Mouse (Mus musculus): ENCODE data around the gene Tmem94. TPM values are rescaled to one million over a fixed set of nuclear protein-coding genes. Genes with fewer than 3 reads are reported as not detected.
"Not testable (repeated sequence)": the region's sequence is repeated elsewhere in the genome, so short reads cannot be mapped to it uniquely, and the experiment has no call there.

Gene Tmem94
- total and polyA plus RNA-seq, 3 experiments: 23.2 to 64.4 (median 38.9) TPM

- not testable (repeated sequence) for H3K9ac ChIP-seq (ENCODE audit: control insufficient read depth, low read depth, low read length, poor library complexity, severe bottlenecking); H3K79me2 ChIP-seq (ENCODE audit: control insufficient read depth, insufficient read depth, low read length, poor library complexity); H3K36me3 ChIP-seq (ENCODE audit: control insufficient read depth in 1 of 2, insufficient read depth in 2 of 2, low read length in 2 of 2); H3K9me3 ChIP-seq (replicated peaks; ENCODE audit: insufficient read depth, low read length); H3K27ac ChIP-seq (ENCODE audit: control insufficient read depth, low read depth, low read length); DNase-seq (ENCODE audit: low read depth, low spot score); H3K4me3 ChIP-seq (ENCODE audit: control insufficient read depth in 1 of 2, insufficient read depth in 1 of 2, low read depth in 2 of 2, low read length in 2 of 2); H3K27me3 ChIP-seq (ENCODE audit: control insufficient read depth in 1 of 2, insufficient read depth in 2 of 2, low read length in 2 of 2)
- peak; percentile 51; the same call in 1 of the 2 replicates for TF ChIP-seq ZNF384 (IDR thresholded peaks at IDR 0.05; ENCODE audit: low read depth, low read length)
- H3K4me1 ChIP-seq (ENCODE audit: control insufficient read depth in 1 of 2, insufficient read depth in 2 of 2, low read length in 2 of 2): peaks cover 5 to 10% of the 10 kb centered on the region in 2 experiments
Measured at GRCm38 (mm10) chr11:115762176-115762575, 3.1 kb upstream of the Tmem94 start.

GRCm38 (mm10) chr11:115764698-115765097 lies 535 bp upstream of the Tmem94 start:
- H3K36me3 ChIP-seq (ENCODE audit: control insufficient read depth in 1 of 2, insufficient read depth in 2 of 2, low read length in 2 of 2): peaks cover 0 to 6% of the 10 kb centered on the region in 2 experiments; a peak in 2 of 4 replicates
- H3K4me3 ChIP-seq (ENCODE audit: control insufficient read depth in 1 of 2, insufficient read depth in 1 of 2, low read depth in 2 of 2, low read length in 2 of 2): peak overlapping the region; percentile 42 to 63
- peak overlapping the region; percentile 85 for H3K27ac ChIP-seq (ENCODE audit: control insufficient read depth, low read depth, low read length)
- no peak for DNase-seq (ENCODE audit: low read depth, low spot score)
- H3K9ac ChIP-seq (ENCODE audit: control insufficient read depth, low read depth, low read length, poor library complexity, severe bottlenecking): peak overlapping the region; percentile 79
- peak; percentile 80 for TF ChIP-seq ZNF384 (IDR thresholded peaks at IDR 0.05; ENCODE audit: low read depth, low read length)
- peak; percentile 61 for TF ChIP-seq USF1 (IDR thresholded peaks at IDR 0.05; ENCODE audit: low read depth, low read length)
- 0 out of 2 replicates have a peak, but pooled peaks have one; percentile 4 for TF ChIP-seq MYC (IDR thresholded peaks at IDR 0.05; ENCODE audit: low read depth, low read length)
- TF ChIP-seq POLR2AphosphoS2 (IDR thresholded peaks at IDR 0.05; ENCODE audit: low read length): no peak
- peaks cover 5 to 10% of the 10 kb centered on the region in 2 experiments for H3K4me1 ChIP-seq (ENCODE audit: control insufficient read depth in 1 of 2, insufficient read depth in 2 of 2, low read length in 2 of 2)
- no peaks in the 10 kb centered on the region for H3K9me3 ChIP-seq (replicated peaks; ENCODE audit: insufficient read depth, low read length)
- H3K27me3 ChIP-seq (ENCODE audit: control insufficient read depth in 1 of 2, insufficient read depth in 2 of 2, low read length in 2 of 2): no peaks in the 10 kb centered on the region
- peaks cover 5% of the 10 kb centered on the region; the same call in 1 of the 2 replicates for H3K79me2 ChIP-seq (ENCODE audit: control insufficient read depth, insufficient read depth, low read length, poor library complexity)

- peak; percentile 80 for DNase-seq (ENCODE audit: low read depth, low spot score)
- H3K9ac ChIP-seq (ENCODE audit: control insufficient read depth, low read depth, low read length, poor library complexity, severe bottlenecking): peak overlapping the region; percentile 94
- peaks cover 0 to 6% of the 10 kb centered on the region in 2 experiments; a peak in 2 of 4 replicates for H3K36me3 ChIP-seq (ENCODE audit: control insufficient read depth in 1 of 2, insufficient read depth in 2 of 2, low read length in 2 of 2)
- no peaks in the 10 kb centered on the region for H3K27me3 ChIP-seq (ENCODE audit: control insufficient read depth in 1 of 2, insufficient read depth in 2 of 2, low read length in 2 of 2)
- H3K4me3 ChIP-seq (ENCODE audit: control insufficient read depth in 1 of 2, insufficient read depth in 1 of 2, low read depth in 2 of 2, low read length in 2 of 2): peak overlapping the region; percentile 86 to 94
- no peaks in the 10 kb centered on the region for H3K9me3 ChIP-seq (replicated peaks; ENCODE audit: insufficient read depth, low read length)
- H3K79me2 ChIP-seq (ENCODE audit: control insufficient read depth, insufficient read depth, low read length, poor library complexity): peaks cover 5% of the 10 kb centered on the region; the same call in 1 of the 2 replicates
- peaks cover 5 to 10% of the 10 kb centered on the region in 2 experiments for H3K4me1 ChIP-seq (ENCODE audit: control insufficient read depth in 1 of 2, insufficient read depth in 2 of 2, low read length in 2 of 2)
- peak overlapping the region; percentile 60 for H3K27ac ChIP-seq (ENCODE audit: control insufficient read depth, low read depth, low read length)
- TF ChIP-seq SIN3A (IDR thresholded peaks at IDR 0.05; ENCODE audit: low read length) (no peak), SMC3 (IDR thresholded peaks at IDR 0.05; ENCODE audit: low read depth, low read length) (no peak), ZMIZ1 (IDR thresholded peaks at IDR 0.05; ENCODE audit: low read depth, low read length) (0 out of 2 replicates have a peak, but pooled peaks have one; percentile 6), UBTF (IDR thresholded peaks at IDR 0.05; ENCODE audit: borderline replicate concordance, insufficient read depth, low read depth, low read length) (0 out of 2 replicates have a peak, but pooled peaks have one; percentile 16), POLR2AphosphoS2 (IDR thresholded peaks at IDR 0.05; ENCODE audit: low read length) (no peak), ELF1 (IDR thresholded peaks at IDR 0.05; ENCODE audit: low read depth, low read length) (0 out of 2 replicates have a peak, but pooled peaks have one; percentile 1), RCOR1 (IDR thresholded peaks at IDR 0.05; ENCODE audit: low read depth, low read length) (no peak), MXI1 (IDR thresholded peaks at IDR 0.05; ENCODE audit: low read depth, low read length) (0 out of 2 replicates have a peak, but pooled peaks have one; percentile 30), POLR2A (IDR thresholded peaks at IDR 0.05; ENCODE audit: control insufficient read depth in 1 of 2, insufficient read depth in 1 of 2, low read depth in 1 of 2, low read length in 2 of 2, poor library complexity in 1 of 2) (0 out of 4 replicates have a peak, but pooled peaks of 1 of the 2 experiments have one; percentile 19), ZKSCAN1 (IDR thresholded peaks at IDR 0.05; ENCODE audit: low read depth, low read length) (0 out of 2 replicates have a peak, but pooled peaks have one; percentile 6)
Measured at GRCm38 (mm10) chr11:115765607-115766141, 441 bp downstream of the Tmem94 start.
